Mouse (Mus musculus): ENCODE measurements around the gene Fnbp1. TPM values are rescaled to one million over a fixed set of nuclear protein-coding genes. Genes with fewer than 3 reads are reported as not detected.

The Fnbp1 gene
- polyA plus RNA-seq, 1 experiment, result 38.1 TPM

DNA sequence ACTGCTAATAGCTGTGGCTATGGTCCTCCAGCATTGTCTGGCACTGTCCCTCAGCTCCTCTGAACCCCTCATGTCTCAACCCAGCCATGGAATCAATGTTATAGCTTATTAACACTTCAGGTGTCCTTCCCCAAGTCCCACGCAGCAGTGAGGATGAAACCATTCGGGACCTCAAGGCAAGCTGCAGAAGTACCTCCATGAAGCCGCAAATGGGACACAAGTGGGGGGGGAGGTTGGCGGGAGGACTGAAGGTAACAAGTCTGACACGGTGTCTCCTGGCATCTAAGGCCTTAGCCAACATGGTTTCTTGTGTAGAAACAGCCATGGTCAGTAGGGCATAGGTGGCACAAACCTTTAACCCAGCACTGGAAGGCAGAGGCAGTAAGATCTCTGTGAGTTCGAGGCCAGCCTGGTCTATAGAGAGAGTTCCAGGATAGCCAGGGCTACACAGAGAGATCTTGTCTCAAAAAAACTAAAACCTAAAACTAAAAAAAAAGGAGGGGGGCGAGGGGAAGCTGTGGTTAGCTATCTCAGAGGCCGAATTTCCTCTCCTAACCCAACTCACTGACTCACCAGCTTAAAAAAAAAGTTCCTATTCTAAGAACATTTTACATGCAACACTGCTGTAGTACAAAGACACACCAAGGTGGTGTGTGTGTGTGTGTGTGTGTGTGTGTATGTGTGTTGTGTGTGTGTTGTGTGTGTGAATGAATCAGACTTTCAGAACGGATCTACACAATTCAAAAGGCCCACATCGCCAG lies 79.8 kb downstream of the Fnbp1 start:
- Histone ChIP-seq H3K4me3 (ENCODE audit: insufficient read depth, low read depth, low read length) (no peak overlapping the region), H3K4me1 (ENCODE audit: control insufficient read depth, insufficient read depth, insufficient read length, low read length) (peaks cover 7% of the 10 kb centered on the region), H3K27ac (replicated peaks; ENCODE audit: low read depth, low read length) (peak overlapping the region; percentile 91)

DNA sequence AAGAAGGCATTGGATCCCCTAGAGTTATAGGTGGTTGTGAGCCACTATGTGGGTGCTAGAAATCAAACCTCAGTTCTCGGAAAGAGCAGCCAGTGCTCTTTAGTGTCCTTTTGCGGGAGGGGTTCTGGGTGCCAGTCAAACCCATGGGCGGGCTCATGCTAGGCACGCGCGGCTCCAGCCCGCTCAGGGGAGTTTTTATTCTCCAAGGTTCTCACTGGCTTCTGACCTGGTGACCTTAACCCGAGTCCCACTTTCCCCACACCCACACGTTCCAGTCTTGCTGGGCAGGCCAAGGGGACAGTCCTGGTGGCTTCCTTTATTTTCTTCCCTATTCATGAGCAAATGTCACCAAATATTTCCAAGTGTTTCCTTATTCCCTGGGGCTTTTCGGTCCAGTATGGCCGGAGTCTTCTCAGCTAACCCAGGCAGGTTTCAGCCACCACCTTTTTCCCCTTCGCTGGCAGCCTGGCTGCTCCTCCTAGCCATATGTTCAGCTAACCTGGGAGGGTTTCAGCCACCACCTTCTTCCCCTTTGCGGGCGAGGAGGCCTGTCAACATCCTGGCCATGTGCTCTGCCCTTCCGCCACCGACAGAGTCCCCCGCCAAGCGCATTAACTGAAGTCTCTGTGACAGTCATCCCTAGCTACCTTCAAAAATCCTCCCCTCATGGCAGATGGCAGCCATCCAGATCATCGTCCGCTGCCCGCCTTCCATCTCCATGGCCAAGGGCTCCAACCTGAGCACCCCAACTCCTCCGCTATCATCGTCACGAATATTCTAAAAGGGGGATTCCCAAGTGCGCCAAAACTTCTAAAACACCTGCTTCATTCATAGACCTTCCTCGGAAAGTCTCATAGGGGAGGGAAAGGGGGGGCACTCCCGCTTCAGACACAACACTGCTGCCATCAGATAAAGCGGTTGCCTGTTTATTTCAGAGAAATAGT lies 80.7 kb downstream of the Fnbp1 start:
- Histone ChIP-seq H3K4me1 (ENCODE audit: control insufficient read depth, insufficient read depth, insufficient read length, low read length) (peaks cover 5% of the 10 kb centered on the region; the same call in 1 of the 2 replicates), H3K27ac (replicated peaks; ENCODE audit: low read depth, low read length) (peak overlapping the region; percentile 91), H3K4me3 (ENCODE audit: insufficient read depth, low read depth, low read length) (no peak overlapping the region)

DNA sequence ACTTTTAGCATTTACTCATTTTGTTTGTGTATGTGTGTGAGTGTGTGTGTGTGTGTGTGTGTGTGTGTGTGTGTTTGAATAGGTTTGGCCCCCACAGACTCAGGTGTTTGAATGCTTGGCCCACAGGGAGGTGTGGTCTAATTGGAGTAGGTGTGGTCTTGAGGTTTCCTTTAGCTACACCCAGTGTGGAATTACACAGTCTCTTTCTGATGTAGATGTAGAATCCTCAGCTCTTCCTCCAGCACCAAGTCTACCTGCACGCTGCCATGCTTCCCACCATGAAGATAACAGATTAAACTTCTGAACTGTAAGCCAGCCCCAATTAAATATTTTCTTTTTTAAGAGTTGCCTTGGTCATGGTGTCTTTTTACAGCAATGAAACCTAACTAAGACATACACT lies 81.5 kb downstream of the Fnbp1 start:
- Histone ChIP-seq H3K27ac (replicated peaks; ENCODE audit: low read depth, low read length) (no peak overlapping the region), H3K4me3 (ENCODE audit: insufficient read depth, low read depth, low read length) (no peak overlapping the region), H3K4me1 (ENCODE audit: control insufficient read depth, insufficient read depth, insufficient read length, low read length) (peaks cover 5% of the 10 kb centered on the region; the same call in 1 of the 2 replicates)

DNA sequence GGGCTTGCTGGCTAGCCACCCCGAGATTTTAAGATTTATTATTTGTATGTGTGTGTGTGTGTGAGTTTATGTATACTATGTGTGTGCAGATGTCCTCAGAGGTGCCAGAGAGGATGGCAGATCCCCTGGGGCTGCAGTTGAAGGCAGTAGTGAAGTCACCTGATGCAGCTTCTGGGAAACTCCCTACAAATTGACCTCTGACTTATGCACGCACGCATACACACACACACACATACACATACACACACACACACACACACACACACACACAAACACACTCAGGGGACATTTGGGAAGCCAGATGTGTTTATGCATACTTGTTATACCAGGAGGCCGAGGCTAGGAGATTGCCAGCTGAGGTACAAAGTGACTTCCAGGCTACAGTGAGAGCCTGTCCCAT lies 83.4 kb downstream of the Fnbp1 start:
- Histone ChIP-seq H3K4me3 (ENCODE audit: insufficient read depth, low read depth, low read length) (no peak overlapping the region), H3K4me1 (ENCODE audit: control insufficient read depth, insufficient read depth, insufficient read length, low read length) (peaks cover 5% of the 10 kb centered on the region; the same call in 1 of the 2 replicates)

DNA sequence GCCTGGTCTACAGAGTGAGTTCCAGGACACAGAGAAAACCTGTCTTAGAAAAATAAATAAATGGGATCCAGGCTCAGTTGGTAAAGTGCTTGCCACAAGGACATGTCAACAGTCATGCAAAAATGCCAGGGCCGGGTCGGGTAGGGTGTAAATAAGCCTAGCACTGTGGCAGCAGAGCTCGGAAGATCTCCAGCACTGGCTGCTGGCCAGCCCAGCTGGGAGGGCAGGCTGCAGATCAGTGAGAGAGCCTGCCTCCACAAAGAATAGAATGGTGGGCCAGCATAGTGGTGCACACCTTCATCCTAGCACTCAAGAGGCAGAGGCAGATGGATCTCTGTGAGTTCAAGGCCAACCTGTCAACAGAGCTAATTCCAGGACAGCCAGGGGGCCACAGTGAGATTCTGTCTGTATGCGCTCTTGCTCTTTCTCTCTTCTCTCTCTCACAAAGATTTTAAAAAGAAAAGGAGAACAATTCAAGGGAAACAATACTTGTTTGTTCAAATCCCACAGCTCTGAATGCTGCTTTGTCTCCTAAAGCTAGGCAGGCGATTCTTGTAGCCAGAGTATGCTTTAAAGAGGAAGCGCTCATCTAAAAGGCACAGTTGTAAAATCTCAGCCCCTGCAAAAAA lies 84.1 kb downstream of the Fnbp1 start:
- Histone ChIP-seq H3K4me1 (ENCODE audit: control insufficient read depth, insufficient read depth, insufficient read length, low read length) (peaks cover 5% of the 10 kb centered on the region; the same call in 1 of the 2 replicates), H3K4me3 (ENCODE audit: insufficient read depth, low read depth, low read length) (no peak overlapping the region), H3K27ac (replicated peaks; ENCODE audit: low read depth, low read length) (no peak overlapping the region)

More for the DNA sequence above, 83.4 kb downstream of the Fnbp1 start:
- no peak overlapping the region for H3K27ac ChIP-seq (replicated peaks; ENCODE audit: low read depth, low read length)

DNA sequence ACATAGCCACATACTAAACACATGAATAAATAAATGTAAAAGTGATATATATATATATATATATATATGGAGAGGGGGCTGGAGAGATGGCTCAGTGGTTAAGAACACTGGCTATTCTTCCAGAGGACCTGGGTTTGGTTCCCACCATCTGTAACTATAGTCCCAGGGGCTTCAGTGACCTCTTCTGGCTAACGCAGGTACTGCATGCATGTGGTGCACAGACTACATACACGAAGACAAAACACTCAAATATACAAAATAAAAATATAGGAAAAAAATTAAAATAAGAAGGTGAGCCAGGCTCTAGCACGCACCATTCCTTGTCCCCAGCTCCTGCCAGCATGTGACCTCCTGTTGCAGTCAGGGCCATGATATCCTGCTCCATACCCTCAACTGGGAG lies 85.7 kb downstream of the Fnbp1 start:
- Histone ChIP-seq H3K4me1 (ENCODE audit: control insufficient read depth, insufficient read depth, insufficient read length, low read length) (peaks cover 1% of the 10 kb centered on the region; the same call in 1 of the 2 replicates), H3K27ac (replicated peaks; ENCODE audit: low read depth, low read length) (no peak overlapping the region)

DNA sequence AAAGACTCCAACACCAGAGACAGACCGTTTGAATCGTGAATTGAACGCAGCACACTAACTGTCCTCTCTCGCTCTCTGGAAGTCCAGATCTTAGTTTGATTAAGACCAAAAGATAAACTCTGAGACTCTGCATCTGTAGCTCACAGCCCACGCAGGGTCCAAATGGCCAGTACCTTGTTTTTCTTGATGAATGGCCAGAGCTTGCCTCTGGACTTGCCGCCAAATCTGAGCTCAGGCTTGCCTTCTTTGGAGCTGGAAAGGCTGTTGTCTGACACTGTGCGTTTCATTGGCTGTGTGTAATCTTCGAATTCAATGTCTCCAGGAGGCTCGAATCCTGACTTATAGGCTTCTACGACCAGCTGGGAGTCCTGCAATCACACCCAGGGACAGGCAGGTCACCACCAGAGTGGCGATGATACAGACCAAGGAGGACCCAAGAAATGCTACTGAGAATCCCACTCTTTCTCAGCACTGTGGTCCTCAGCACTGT lies 87.9 kb downstream of the Fnbp1 start:
- H3K27ac ChIP-seq (replicated peaks; ENCODE audit: low read depth, low read length), result no peak overlapping the region

More for the DNA sequence above, 85.7 kb downstream of the Fnbp1 start:
- H3K4me3 ChIP-seq (ENCODE audit: insufficient read depth, low read depth, low read length), result no peak overlapping the region

DNA sequence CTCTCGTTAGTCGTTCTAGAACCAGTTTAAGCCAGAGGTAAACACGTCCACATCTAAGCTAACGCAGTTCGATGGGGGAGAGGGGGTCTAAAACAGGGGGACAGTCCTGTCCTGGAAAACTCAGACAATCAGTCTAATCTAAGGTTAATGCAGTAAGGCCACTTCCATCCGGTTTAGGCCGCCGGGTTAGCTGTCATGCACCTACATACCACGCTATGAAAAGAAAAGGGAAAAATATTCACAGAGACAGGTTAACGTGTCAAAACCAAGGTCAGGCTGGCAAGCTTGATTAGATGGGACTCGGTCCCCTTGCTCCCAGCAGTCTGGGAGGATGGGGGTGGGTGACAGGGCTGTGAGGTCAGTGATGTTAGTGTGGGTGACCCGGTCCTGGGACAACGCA lies 88.4 kb downstream of the Fnbp1 start:
- no peaks in the 10 kb centered on the region for H3K4me1 ChIP-seq (ENCODE audit: control insufficient read depth, insufficient read depth, insufficient read length, low read length)
- no peak overlapping the region for H3K4me3 ChIP-seq (ENCODE audit: insufficient read depth, low read depth, low read length)
- no peak overlapping the region for H3K27ac ChIP-seq (replicated peaks; ENCODE audit: low read depth, low read length)

More for the DNA sequence above, 87.9 kb downstream of the Fnbp1 start:
- H3K4me3 ChIP-seq (ENCODE audit: insufficient read depth, low read depth, low read length), result no peak overlapping the region
- H3K4me1 ChIP-seq (ENCODE audit: control insufficient read depth, insufficient read depth, insufficient read length, low read length), result no peaks in the 10 kb centered on the region

DNA sequence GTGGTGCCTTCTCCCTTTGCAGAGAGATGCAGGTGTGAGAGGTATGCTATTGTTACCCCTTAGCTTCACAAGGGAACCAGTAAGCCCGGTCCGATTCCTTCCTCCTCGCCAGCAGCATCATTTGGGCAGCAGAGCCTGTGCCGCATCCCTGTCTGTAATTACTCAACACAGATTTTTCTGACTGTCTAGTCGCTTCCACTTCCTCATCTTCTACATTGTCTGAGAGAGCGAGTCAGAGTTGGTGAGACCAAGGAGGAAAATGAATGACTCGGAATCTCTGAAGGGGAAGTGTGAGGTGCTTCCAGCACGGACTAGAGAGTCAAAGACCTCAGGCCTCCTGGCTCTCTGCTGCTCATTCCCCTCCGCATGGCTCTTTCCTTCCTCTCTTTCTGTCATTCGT lies 89.4 kb downstream of the Fnbp1 start:
- Histone ChIP-seq H3K4me1 (ENCODE audit: control insufficient read depth, insufficient read depth, insufficient read length, low read length) (no peaks in the 10 kb centered on the region), H3K4me3 (ENCODE audit: insufficient read depth, low read depth, low read length) (no peak overlapping the region), H3K27ac (replicated peaks; ENCODE audit: low read depth, low read length) (no peak overlapping the region)

DNA sequence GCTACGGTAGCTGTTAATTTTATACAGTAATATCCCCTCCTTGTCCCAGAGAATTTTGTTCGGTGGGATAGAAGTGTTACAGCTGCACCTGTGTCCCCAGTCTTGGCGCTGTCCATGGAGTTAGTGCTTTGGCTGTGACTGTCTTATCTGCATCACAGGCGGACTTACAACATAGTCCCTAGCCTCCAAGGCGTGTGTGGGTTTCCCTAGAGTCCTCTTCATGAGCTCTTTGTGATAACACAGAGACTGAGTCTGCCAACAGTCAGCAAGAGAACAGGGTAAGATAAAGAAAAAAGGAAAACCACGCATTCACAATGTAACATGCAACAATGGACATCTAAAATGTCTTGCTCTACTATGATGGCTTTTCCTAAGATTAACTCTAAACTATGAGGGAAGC lies 93.8 kb downstream of the Fnbp1 start:
- H3K4me3 ChIP-seq (ENCODE audit: insufficient read depth, low read depth, low read length), result no peak overlapping the region
- no peak overlapping the region for H3K27ac ChIP-seq (replicated peaks; ENCODE audit: low read depth, low read length)
- H3K4me1 ChIP-seq (ENCODE audit: control insufficient read depth, insufficient read depth, insufficient read length, low read length), result no peaks in the 10 kb centered on the region

DNA sequence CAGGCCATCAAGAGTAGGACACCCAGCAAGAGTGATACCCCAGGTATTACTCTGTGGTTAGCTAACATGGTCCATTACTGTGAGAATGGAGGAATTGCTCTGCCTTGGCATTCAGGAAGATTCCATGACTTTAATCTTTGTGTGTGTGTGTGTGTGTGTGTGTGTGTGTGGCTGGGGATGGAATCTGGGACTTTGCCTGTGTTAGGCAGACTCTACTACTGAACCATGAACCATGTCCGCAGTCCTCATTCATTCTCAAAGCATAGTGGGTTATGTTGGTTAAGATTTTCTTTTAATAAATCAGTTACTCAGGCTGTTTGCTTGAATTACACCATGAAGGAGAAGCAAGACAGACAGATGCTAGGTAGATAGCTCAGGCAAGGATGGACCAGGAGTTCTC lies 98.0 kb downstream of the Fnbp1 start:
- Histone ChIP-seq H3K27ac (replicated peaks; ENCODE audit: low read depth, low read length) (no peak overlapping the region), H3K4me3 (ENCODE audit: insufficient read depth, low read depth, low read length) (no peak overlapping the region), H3K4me1 (ENCODE audit: control insufficient read depth, insufficient read depth, insufficient read length, low read length) (no peaks in the 10 kb centered on the region)

DNA sequence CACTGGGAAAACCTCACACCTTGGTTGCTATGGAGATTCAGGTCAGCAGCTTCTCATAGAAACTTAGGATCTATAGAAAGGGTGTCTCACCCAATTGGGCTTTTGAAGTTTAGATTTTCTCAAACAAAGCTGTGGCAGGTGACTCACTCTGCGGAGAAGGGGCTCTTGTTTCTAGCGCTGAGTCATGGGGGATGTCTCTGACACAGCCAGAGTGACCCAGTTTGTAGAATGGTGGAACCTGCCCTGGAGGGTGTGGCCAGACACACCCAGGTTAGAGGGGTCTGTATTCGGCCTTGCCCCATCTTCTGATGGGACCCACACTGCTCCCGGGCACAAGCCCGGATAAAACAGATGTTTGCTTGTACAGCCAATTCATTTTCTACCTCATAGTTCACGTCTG lies 98.9 kb downstream of the Fnbp1 start:
- Histone ChIP-seq H3K4me1 (ENCODE audit: control insufficient read depth, insufficient read depth, insufficient read length, low read length) (no peaks in the 10 kb centered on the region), H3K27ac (replicated peaks; ENCODE audit: low read depth, low read length) (no peak overlapping the region), H3K4me3 (ENCODE audit: insufficient read depth, low read depth, low read length) (no peak overlapping the region)

DNA sequence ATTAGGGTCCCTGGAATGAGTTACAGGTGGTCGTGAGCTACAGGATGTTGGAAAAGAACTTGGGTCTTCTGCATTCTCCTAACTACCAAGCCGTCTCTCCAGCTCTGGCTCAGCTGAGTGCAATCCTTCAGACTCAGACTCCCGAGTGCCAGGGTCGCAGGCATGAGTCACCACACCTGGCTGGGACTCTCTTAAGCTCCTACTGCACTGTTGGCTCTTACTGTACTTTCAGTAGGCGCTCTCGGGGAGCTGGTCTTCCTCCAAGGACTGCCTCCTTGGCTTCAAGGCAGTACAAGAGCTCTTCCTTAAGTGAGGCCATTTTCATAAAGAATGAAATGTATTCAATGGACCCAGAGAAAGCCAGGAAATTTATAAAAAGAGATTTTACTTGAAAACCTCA lies 100.4 kb downstream of the Fnbp1 start:
- no peak overlapping the region for H3K4me3 ChIP-seq (ENCODE audit: insufficient read depth, low read depth, low read length)
- H3K27ac ChIP-seq (replicated peaks; ENCODE audit: low read depth, low read length), result no peak overlapping the region
- H3K4me1 ChIP-seq (ENCODE audit: control insufficient read depth, insufficient read depth, insufficient read length, low read length), result no peaks in the 10 kb centered on the region

DNA sequence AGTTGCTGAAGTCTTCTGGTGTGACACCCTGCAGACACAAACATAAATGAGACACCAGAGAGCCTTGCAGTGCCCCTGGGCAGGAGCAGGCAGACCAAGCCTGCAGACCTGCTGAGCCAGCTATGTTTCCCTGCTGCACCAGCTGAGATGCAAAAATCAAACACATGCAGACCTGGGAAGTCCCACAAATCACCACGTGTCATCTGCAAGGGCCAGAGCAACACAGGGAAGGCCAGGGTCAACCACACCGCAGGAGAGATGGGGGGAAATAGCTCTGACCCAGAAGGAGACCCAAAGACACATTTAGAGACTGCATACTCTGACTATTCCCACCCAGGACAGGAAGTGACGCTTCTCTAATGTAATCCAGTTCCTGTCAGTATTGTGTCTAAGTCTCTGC lies 101.3 kb downstream of the Fnbp1 start:
- H3K4me3 ChIP-seq (ENCODE audit: insufficient read depth, low read depth, low read length), result no peak overlapping the region

DNA sequence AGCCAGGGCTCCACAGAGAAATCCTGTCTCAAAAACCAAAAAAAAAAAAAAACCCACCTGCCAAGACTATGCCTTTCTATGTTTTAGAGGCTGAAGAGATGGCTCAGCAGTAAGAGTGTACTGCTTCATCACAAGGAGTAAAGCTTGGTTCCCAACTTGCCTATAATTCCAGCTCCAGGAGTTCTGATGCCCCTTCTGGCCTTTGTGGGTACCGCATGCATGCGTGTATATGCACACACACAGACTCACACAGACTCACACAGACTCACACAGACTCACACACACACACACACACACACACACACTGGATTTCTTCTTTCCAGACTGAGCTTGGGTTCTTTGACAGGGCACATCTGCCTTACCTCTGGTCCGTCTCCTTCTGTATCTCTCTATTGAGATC lies 101.8 kb downstream of the Fnbp1 start:
- Histone ChIP-seq H3K4me3 (ENCODE audit: insufficient read depth, low read depth, low read length) (no peak overlapping the region), H3K27ac (replicated peaks; ENCODE audit: low read depth, low read length) (no peak overlapping the region), H3K4me1 (ENCODE audit: control insufficient read depth, insufficient read depth, insufficient read length, low read length) (no peaks in the 10 kb centered on the region)

More for the DNA sequence above, 101.3 kb downstream of the Fnbp1 start:
- Histone ChIP-seq H3K4me1 (ENCODE audit: control insufficient read depth, insufficient read depth, insufficient read length, low read length) (no peaks in the 10 kb centered on the region), H3K27ac (replicated peaks; ENCODE audit: low read depth, low read length) (no peak overlapping the region)

All from brown adipose tissue, adult 24 weeks (tissue).